Mouse (Mus musculus) forebrain, postnatal 0 days (tissue): ENCODE measurements around the gene Rbm33. TPM values are rescaled to one million over a fixed set of nuclear protein-coding genes. Genes with fewer than 3 reads are reported as not detected.

Experiments
- ATAC-seq: fragments of 200-750 bp; cut with Nextera tagmentation; 2 replicates; pipeline ENCODE4 v1.8.0; 2017; ENCODE audit warnings: mild to moderate bottlenecking, moderate library complexity
- DNase-seq: peaks from one replicate; pipeline ENCODE4 v3.0.0-alpha.2; 2015
- H3K27ac ChIP-seq: fragments of 300-500 bp; sonication (generic); 2 replicates; pipeline ENCODE4 v1.5.1; 2014; ENCODE audit warnings: low read depth, mild to moderate bottlenecking, antibody characterized with exemption, low read length, moderate library complexity, mixed read lengths
- H3K27me3 ChIP-seq: fragments of 300-500 bp; sonication (generic); 2 replicates; pipeline ENCODE4 v1.6.1; 2014; ENCODE audit warnings: mild to moderate bottlenecking, low read length, mixed read lengths; ENCODE audit not compliant: insufficient read depth
- H3K36me3 ChIP-seq: fragments of 300-500 bp; sonication (generic); 2 replicates; pipeline ENCODE4 v1.6.1; 2014; ENCODE audit warnings: mild to moderate bottlenecking, moderate library complexity; ENCODE audit not compliant: insufficient read depth
- H3K4me1 ChIP-seq: fragments of 300-500 bp; sonication (generic); 2 replicates; pipeline ENCODE4 v1.6.1; 2014; ENCODE audit warnings: antibody characterized with exemption; ENCODE audit not compliant: insufficient read depth
- H3K4me2 ChIP-seq: fragments of 300-500 bp; sonication (generic); 2 replicates; pipeline ENCODE4 v1.6.1; 2014; ENCODE audit warnings: low read depth, mild to moderate bottlenecking, moderate library complexity
- H3K4me3 ChIP-seq: fragments of 300-500 bp; sonication (generic); 2 replicates; pipeline ENCODE4 v1.5.1; 2014; ENCODE audit warnings: low read depth, low read length, mixed read lengths
- H3K9ac ChIP-seq: fragments of 300-500 bp; sonication (generic); 2 replicates; pipeline ENCODE4 v1.6.1; 2014; ENCODE audit warnings: mild to moderate bottlenecking
- H3K9me3 ChIP-seq: fragments of 300-500 bp; sonication (generic); 2 replicates; pipeline ENCODE4 v1.6.1; 2016; ENCODE audit warnings: low read length
- CTCF ChIP-seq: sonication (generic); IDR thresholded peaks from 2 replicates; pipeline ENCODE4 v1.5.1; 2016; ENCODE audit warnings: antibody characterized with exemption, control low read depth, low read depth
- WGBS: fragments of 180-500 bp; shearing (Covaris S2); extraction: QIAGEN DNeasy Blood & Tissue Kit; methylation state at CpG from one replicate; pipeline ENCODE4 v1.1.7; 2014; 5-methylcytosine and 5-hydroxymethylcytosine counted together
- polyA plus RNA-seq: library from polyadenylated mRNA; unstranded; fragments of >200 nt; fragmentation: Nextera tagmentation; extraction: Ambion mirVana; gene quantifications from 2 replicates; pipeline ENCODE4 v1.2.1, GENCODE M21; 2015
- total RNA-seq: library from RNA; depleted of rRNA; stranded (reverse); fragments of >200 nt; gene quantifications from 2 replicates; pipeline ENCODE4 v1.2.3, GENCODE M21; 2014

Gene Rbm33
- total and polyA plus RNA-seq, 2 experiments from 2014 or later = 12.5 to 41.7 TPM

DNA sequence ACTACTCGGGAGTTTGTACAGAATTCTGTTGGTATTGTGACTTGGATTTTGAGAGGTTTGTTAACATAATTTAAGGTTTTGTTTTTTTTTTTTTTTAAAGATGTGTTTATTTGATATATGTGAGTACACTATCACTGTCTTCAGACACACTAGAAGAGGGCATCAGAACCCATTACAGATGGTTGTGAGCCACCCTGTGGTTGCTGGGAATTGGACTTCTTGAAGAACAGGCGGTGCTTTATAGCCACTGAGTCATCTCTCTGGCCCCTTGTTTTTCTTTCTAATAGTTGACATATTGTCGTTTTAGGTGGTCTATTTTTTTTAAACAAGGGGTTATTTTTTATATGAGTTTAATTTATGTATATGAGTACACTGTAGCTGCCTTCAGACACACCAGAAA is 5.3 kb downstream of the Rbm33 start:
- no peak overlapping the region for H3K4me3 ChIP-seq
- no peaks in the 10 kb centered on the region for H3K27me3 ChIP-seq
- DNase-seq (no peak), ATAC-seq (no peak)
- no peak for TF ChIP-seq CTCF
- no peaks in the 10 kb centered on the region for H3K36me3 ChIP-seq
- H3K4me2 ChIP-seq = no peak overlapping the region
- no peak overlapping the region for H3K27ac ChIP-seq
- no peaks in the 10 kb centered on the region for H3K9me3 ChIP-seq
- H3K9ac ChIP-seq = no peak overlapping the region
- H3K4me1 ChIP-seq = peaks cover 6% of the 10 kb centered on the region; the same call in 1 of the 2 replicates
- 89% methylated on average over 3 of the region's 3 CpGs for WGBS

GRCm38 (mm10) chr5:28323822-28324221 is 6.9 kb downstream of the Rbm33 start:
- H3K4me1 ChIP-seq = peaks cover 1% of the 10 kb centered on the region; the same call in 1 of the 2 replicates

GRCm38 (mm10) chr5:28324457-28324856 is 7.5 kb downstream of the Rbm33 start:
- ATAC-seq = no peak
- no peak overlapping the region for H3K9ac ChIP-seq
- no peaks in the 10 kb centered on the region; the same call in 1 of the 2 replicates for H3K4me1 ChIP-seq
- no peak overlapping the region for H3K4me3 ChIP-seq
- TF ChIP-seq CTCF = no peak
- 85% methylated on average over 1 of the region's 1 CpGs for WGBS
- no peak overlapping the region for H3K4me2 ChIP-seq
- no peaks in the 10 kb centered on the region for H3K36me3 ChIP-seq
- H3K27me3 ChIP-seq = no peaks in the 10 kb centered on the region
- no peak for DNase-seq
- no peak overlapping the region for H3K27ac ChIP-seq
- H3K9me3 ChIP-seq = no peaks in the 10 kb centered on the region

More at GRCm38 (mm10) chr5:28323822-28324221, 6.9 kb downstream of the Rbm33 start:
- no peak overlapping the region for H3K4me3 ChIP-seq
- H3K36me3 ChIP-seq = no peaks in the 10 kb centered on the region
- H3K9ac ChIP-seq = no peak overlapping the region
- DNase-seq (no peak), ATAC-seq (no peak)
- H3K27me3 ChIP-seq = no peaks in the 10 kb centered on the region
- H3K9me3 ChIP-seq = no peaks in the 10 kb centered on the region
- H3K27ac ChIP-seq = no peak overlapping the region
- no peak overlapping the region for H3K4me2 ChIP-seq
- WGBS = 88% methylated on average over 2 of the region's 2 CpGs
- no peak for TF ChIP-seq CTCF

DNA sequence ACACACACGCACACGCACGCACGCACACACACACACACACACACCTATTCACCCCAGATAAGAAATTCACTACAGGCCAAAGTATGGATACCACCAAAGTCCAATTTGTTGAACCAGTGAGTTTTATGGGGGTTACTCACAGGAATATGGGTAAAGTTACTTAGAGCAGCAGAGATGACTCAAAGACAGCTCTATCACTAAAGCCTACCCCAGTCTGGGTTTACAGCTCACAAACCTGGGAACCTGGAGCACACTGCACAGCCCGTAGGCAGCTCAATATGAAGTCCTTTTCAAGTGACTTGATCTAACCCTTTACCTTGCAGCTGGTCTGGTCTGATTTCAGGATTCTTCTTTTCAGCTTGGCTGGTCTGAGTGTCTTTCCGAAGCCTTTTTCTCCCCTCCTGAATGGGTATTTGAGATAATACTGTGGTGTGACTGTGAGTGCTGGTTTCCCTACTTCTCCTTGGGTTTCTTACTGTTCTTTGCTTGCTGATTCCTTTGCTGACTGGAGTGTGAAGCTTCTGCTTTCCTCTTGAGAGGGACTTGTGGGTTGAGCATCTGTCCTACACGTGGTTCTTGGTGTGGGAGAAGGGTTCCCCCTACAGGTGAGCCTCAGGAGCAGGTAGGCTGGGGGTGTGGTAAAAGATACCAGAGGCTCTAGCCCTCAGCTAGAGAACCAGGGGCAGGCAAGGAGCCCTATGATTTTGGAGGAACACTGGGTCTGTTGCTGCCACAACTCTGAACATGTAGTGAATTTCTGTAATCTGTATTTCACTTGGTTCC is 12.3 kb downstream of the Rbm33 start:
- Histone ChIP-seq H3K4me3 (no peak overlapping the region), H3K27ac (no peak overlapping the region), H3K27me3 (no peaks in the 10 kb centered on the region), H3K4me2 (no peak overlapping the region), H3K4me1 (no peaks in the 10 kb centered on the region), H3K9me3 (no peaks in the 10 kb centered on the region), H3K9ac (no peak overlapping the region), H3K36me3 (peaks cover 18% of the 10 kb centered on the region; the same call in 1 of the 2 replicates)
- WGBS = 81% methylated on average over 7 of the region's 7 CpGs
- ATAC-seq (no peak), DNase-seq (no peak)
- peak; percentile 42 for TF ChIP-seq CTCF

DNA sequence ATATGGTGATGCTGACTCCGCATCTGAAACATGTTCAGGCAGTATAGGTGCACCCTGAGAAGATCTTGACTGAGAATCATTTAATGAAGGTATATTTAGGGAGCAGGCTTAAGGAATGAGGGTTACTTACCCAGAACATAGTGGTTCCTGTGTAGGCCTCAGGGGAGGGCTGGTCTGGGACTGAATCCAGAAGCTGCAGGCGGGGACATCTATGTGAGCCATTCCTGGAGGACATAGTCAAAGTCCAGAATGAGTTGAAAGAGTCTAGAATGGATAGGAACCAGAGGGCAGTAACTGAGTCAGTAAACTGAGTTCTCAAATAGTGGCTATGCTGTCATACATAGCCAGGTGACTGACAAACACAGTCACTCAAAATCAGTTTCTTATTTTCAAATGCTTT is 16.8 kb downstream of the Rbm33 start:
- Histone ChIP-seq H3K36me3 (peaks cover 32% of the 10 kb centered on the region; the same call in 1 of the 2 replicates), H3K9me3 (no peaks in the 10 kb centered on the region), H3K27ac (no peak overlapping the region), H3K9ac (no peak overlapping the region), H3K27me3 (no peaks in the 10 kb centered on the region), H3K4me3 (no peak overlapping the region), H3K4me1 (no peaks in the 10 kb centered on the region), H3K4me2 (no peak overlapping the region)
- no peak for ATAC-seq
- 68% methylated on average over 2 of the region's 2 CpGs for WGBS
- DNase-seq = no peak
- TF ChIP-seq CTCF = no peak

- no peak for ATAC-seq
- DNase-seq = no peak
- Histone ChIP-seq H3K4me2 (no peak overlapping the region), H3K4me1 (no peaks in the 10 kb centered on the region), H3K4me3 (no peak overlapping the region), H3K9me3 (no peaks in the 10 kb centered on the region), H3K27me3 (no peaks in the 10 kb centered on the region), H3K27ac (no peak overlapping the region), H3K36me3 (peaks cover 25% of the 10 kb centered on the region), H3K9ac (no peak overlapping the region)
- no peak for TF ChIP-seq CTCF
Measured at GRCm38 (mm10) chr5:28351857-28352513, 35.1 kb downstream of the Rbm33 start.

DNA sequence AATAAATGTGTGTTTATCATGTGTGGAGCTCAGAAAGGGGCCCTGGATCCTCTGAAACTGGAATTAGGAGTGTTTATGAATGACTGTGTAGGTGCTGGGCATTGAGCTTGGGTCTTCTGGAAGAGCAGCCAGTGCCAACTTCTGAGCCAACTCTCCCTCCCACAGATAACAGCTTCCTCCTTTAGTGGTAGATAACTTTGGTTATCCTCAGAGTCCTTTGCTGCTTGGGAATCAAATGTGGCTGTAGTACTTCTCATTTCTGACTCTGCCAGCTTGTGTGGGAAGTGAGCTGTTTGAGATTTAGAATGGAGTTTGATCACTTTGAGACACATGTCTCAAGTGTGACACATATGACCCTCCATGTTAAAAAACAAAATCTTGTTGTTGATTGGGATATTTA is 38.7 kb downstream of the Rbm33 start:
- H3K4me3 ChIP-seq = no peak overlapping the region
- H3K27me3 ChIP-seq = no peaks in the 10 kb centered on the region
- no peak overlapping the region for H3K27ac ChIP-seq
- DNase-seq (no peak), ATAC-seq (no peak)
- TF ChIP-seq CTCF = no peak
- H3K4me1 ChIP-seq = no peaks in the 10 kb centered on the region
- H3K4me2 ChIP-seq = no peak overlapping the region
- H3K9me3 ChIP-seq = no peaks in the 10 kb centered on the region
- H3K36me3 ChIP-seq = peaks cover 48% of the 10 kb centered on the region
- no peak overlapping the region for H3K9ac ChIP-seq
